Mouse (Mus musculus): ENCODE results near the gene Agbl5. TPM values are rescaled to one million over a fixed set of nuclear protein-coding genes. Genes with fewer than 3 reads are reported as not detected.

Agbl5 gene
- total RNA-seq, 2 experiments from 2014 or later: 7.2 to 7.3 TPM

DNA sequence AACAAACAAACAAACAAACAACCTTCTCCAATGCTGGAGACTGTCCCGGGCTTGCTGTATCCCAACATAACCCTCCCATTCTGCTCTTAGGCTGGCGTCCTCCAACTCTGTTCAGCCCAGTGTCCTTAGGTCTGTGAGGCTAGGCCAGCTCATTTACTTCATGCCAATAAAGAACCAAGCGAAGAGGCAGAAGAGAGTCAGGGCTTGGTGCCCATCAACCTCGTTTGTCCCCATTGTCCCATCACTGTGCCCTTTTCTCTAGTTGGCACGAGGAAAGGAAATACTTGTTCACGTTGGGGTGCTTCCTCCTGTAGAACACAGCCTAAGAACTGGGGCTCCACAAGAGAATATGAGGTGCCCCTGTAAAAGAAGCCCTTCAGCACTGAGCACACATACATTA, 63.2 kb downstream of the Agbl5 start:
- peak in 1 of 2 experiments; percentile 58 for DNase-seq

DNA sequence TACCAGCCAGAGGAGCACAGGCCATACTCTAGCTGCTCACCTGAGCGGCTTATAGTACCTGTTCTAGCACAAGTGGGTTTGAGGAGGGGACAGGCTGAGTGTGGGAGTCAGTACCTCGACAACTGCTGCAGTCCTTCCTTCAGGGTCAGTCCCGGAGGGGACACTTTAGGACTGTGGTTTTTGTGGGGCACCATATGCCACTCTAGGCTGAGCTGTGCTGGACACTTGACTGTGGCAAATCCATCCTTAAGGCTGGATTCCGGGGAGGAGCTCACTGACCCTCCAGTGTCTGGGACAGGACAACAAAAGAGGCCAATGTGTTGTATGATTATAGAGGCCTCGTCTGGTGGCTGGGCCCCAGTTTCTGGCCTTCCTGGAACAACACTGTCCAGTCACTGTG, 64.1 kb downstream of the Agbl5 start:
- no peak for DNase-seq

DNA sequence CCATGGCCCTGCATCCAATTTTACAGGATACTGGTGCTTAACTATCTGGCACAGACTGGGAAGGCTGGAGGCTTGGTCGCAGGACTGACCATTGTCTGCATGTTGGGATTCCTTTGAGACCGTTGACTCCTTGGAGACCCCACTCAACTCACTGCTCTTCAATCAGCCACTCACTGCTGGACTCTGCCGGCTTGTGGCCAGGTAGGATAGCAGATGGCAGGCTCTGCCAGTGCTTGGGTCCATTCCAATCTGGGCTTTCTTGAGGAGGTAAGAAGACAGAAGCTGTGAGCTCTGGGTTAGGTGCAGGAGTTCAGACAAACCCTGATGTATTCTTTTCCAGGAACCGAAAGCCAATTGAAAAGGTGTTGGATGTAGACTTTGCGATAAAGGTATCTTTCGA, 65.6 kb downstream of the Agbl5 start:
- no peak for DNase-seq

DNA sequence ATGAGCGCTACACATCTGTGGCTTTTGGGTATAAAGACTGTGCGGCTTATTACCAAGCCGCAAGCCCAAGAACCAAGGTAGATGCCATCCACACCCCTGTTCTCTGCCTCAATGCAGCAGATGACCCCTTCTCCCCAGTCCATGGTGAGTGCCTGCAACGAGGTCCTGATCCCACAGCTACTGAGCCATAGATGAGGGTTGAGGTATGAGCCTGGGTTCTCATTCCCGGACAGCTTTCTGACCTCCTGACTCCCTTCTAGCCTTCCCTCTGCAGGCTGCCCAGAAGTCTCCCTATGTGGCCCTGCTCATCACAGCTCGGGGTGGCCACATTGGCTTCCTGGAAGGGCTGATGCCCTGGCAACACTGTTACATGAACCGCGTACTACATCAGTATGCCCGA, 66.1 kb downstream of the Agbl5 start:
- no peak for DNase-seq

DNA sequence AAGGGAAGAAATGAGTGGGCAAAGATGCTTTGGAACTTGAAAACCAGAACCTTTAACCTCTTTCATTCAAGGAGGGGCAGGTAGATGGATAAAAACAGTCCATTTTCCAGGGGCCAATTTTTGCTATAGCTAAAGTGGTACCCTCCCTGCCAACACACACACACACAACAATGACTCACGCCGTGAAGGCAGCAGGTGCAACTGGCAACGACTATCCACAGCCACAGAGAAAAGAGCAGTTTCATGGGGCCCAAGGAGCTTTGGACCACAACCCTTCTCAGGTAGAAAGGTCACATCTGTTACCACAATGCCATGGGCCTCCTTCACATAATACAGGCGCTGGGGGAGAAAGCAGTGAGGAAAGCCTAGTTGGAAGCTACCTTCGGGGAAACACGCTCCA, 67.3 kb downstream of the Agbl5 start:
- no peak for DNase-seq

Other genes starting within 250 kb of the Agbl5 start
- gene Slc35f6, start 240.8 kb upstream of the Agbl5 start, total RNA-seq (2021): 10 to 100 TPM; 44.7 to 51.8 TPM
- 10 to 100 TPM; 58.6 to 66.5 TPM for gene Cenpa, start 221.9 kb upstream of the Agbl5 start, total RNA-seq (2021)
- under 1 TPM; 0.72 to 0.82 TPM for gene Dpysl5, start 177.1 kb upstream of the Agbl5 start, total RNA-seq (2021)
- 10 to 100 TPM; 37.0 to 42.8 TPM for gene Mapre3, start 74.1 kb upstream of the Agbl5 start, total RNA-seq (2021)
- 10 to 100 TPM; 34.4 to 38.6 TPM for gene Tmem214, start 20.7 kb upstream of the Agbl5 start, total RNA-seq (2021)
- gene Ost4, start 19.1 kb downstream of the Agbl5 start, total RNA-seq (2021): 100 to 1,000 TPM; 146 to 159 TPM
- 10 to 100 TPM; 14.2 to 16.9 TPM for gene Emilin1, start 24.7 kb downstream of the Agbl5 start, total RNA-seq (2021)
- 10 to 100 TPM; 27.1 to 28.5 TPM for gene Khk, start 32.7 kb downstream of the Agbl5 start, total RNA-seq (2021)
- under 1 TPM; 0.59 to 0.84 TPM for gene Cgref1, start 56.9 kb downstream of the Agbl5 start, total RNA-seq (2021)
- 10 to 100 TPM; 84.3 to 84.7 TPM for gene Preb, start 71.7 kb downstream of the Agbl5 start, total RNA-seq (2021)
- gene Tcf23, start 80.0 kb downstream of the Agbl5 start, total RNA-seq (2021): 1 to 10 TPM; 1.5 to 2.8 TPM
- 10 to 100 TPM; 47.6 to 52.2 TPM for gene Atraid, start 159.6 kb downstream of the Agbl5 start, total RNA-seq (2021)
- 10 to 100 TPM; 12.4 to 13.5 TPM for gene Slc5a6, start 160.2 kb downstream of the Agbl5 start, total RNA-seq (2021)
- gene Cad, start 166.1 kb downstream of the Agbl5 start, total RNA-seq (2021): 10 to 100 TPM; 12.9 to 15.3 TPM
- not detected for gene Dnajc5g, start 217.6 kb downstream of the Agbl5 start, total RNA-seq (2021)
- not detected for gene Slc30a3, start 219.5 kb downstream of the Agbl5 start, total RNA-seq (2021)
- gene Trim54, start 228.0 kb downstream of the Agbl5 start, total RNA-seq (2021): 100 to 1,000 TPM; 344 to 355 TPM